Mouse (Mus musculus): Measurements from ENCODE around the gene Ccdc13. TPM values are rescaled to one million over a fixed set of nuclear protein-coding genes. Genes with fewer than 3 reads are reported as not detected.

The Ccdc13 gene
- total RNA-seq (2014; rRNA removed), result 3.7 and 5.6 TPM in 2 replicates
- 3.3 and 4.0 TPM in 2 replicates for polyA plus RNA-seq (2015; fragmentation: Nextera tagmentation; extraction: Ambion mirVana)

DNA sequence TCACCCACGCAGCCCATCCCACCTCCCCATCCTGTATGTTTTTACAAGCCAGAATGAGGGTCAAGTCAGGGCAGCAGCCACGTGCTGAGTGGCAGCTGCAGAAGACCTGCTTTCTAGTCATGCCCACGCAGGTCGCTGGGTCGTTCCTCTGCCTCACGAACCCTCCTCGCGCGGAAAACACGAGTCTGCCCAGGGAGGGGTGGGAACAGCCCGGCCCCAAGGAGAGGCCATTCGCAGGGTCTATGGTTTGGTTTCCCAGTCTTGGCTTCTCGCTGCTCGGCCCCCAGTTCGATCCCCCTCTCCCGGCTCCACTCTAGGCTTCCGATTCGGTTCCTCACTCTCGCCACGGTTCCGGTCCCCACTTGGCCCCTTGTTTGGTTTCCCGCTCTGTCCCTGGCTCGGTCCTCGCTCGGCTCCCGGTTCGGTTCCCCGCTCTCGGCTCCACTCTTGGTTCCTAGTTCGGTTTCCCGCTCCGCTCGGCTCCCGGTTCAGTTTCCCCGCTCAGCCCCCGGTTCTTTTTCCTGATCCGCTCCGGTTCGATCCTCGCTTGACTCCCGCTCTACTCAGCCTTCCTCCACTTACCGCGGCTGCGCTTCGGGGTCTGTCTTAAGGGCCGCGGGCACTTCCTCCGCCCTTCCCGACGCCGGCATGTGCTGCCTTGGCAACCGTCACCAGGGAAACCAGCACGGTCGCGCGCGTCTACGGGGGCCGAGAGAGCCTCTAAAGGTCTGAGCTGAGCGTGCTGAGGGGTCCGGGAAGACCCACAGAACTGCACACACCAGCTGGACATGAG, at the start of gene Ccdc13:
Ccdc13 (minus strand) TSS at position 633 of the 793 bp plus-strand sequence.
- H3K9ac ChIP-seq (replicated peaks; ENCODE audit: low read length), result peak within 1 kb of the TSS; percentile 51
- no peaks in the 10 kb centered on the region for H3K27me3 ChIP-seq (ENCODE audit: insufficient read depth, low read length)
- H3K4me3 ChIP-seq (ENCODE audit: low read length), result peak within 1 kb of the TSS; percentile 42
- peak; percentile 92 for ATAC-seq
- H3K27ac ChIP-seq, result no peak within 1 kb of the TSS
- peak within 1 kb of the TSS; percentile 64 for H3K4me2 ChIP-seq (ENCODE audit: low read depth, low read length)
- H3K4me1 ChIP-seq (ENCODE audit: insufficient read depth, low read length), result no peaks in the 10 kb centered on the region
- no peaks in the 10 kb centered on the region for H3K9me3 ChIP-seq (ENCODE audit: low read length)
- H3K36me3 ChIP-seq (ENCODE audit: insufficient read depth, low read length), result no peaks in the 10 kb centered on the region
- DNase-seq (ENCODE audit: low spot score), result peak; percentile 94
- WGBS, result 3% methylated on average over 61 of the region's 61 CpGs
- no peak for TF ChIP-seq CTCF (IDR thresholded peaks at IDR 0.05; ENCODE audit: low read depth)

DNA sequence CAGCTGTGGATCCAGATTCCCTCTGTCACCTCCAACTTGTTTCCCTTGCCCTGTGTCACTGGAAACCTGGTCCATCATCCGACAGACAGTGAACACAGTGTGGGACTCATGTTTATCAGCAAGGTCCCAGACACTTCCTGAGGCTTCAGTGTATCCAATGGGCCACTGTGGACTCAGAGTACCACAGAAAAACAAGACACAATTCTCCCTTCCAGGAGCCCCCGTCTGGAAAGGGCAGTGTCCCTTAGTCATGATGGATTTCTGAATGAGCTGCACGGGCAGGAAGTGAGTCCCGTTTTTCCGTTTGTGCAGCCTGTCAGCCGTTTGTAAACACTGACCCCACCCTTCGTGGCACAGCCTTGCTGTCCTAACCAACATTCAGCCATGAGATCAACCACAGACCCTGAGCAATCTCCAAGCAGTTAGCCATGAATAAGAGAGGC, 42.8 kb upstream of the Ccdc13 start:
- DNase-seq (ENCODE audit: low spot score), result no peak
- no peak for TF ChIP-seq CTCF (IDR thresholded peaks at IDR 0.05; ENCODE audit: low read depth)
- 73% methylated on average over 7 of the region's 7 CpGs for WGBS
- no peaks in the 10 kb centered on the region for H3K4me1 ChIP-seq (ENCODE audit: insufficient read depth, low read length)
- no peak overlapping the region for H3K9ac ChIP-seq (replicated peaks; ENCODE audit: low read length)
- H3K27me3 ChIP-seq (ENCODE audit: insufficient read depth, low read length), result no peaks in the 10 kb centered on the region
- H3K27ac ChIP-seq, result no peak overlapping the region
- ATAC-seq, result no peak
- H3K9me3 ChIP-seq (ENCODE audit: low read length), result no peaks in the 10 kb centered on the region
- no peak overlapping the region for H3K4me3 ChIP-seq (ENCODE audit: low read length)
- no peak overlapping the region for H3K4me2 ChIP-seq (ENCODE audit: low read depth, low read length)
- no peaks in the 10 kb centered on the region for H3K36me3 ChIP-seq (ENCODE audit: insufficient read depth, low read length)

DNA sequence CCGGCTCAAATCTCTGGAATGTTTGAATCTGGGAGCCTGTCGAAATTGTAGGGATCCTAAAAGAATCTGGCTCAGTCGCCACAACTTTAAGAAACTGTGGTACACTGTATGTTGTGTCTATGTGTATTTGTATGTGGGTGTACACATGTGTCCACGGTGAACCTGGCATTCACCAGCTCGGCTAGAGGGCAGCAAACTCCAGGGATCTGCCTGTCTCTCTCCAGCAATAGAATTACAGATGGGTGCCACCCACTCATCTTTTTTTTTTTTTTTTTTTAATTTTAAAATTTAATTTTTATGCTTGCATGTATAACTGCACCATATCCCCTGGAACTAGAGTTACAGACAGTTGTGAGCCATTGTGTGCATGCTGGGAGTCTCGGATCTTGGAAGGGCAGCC, 42.0 kb upstream of the Ccdc13 start:
- DNase-seq (ENCODE audit: low spot score), result no peak
- WGBS, result 71% methylated on average over 6 of the region's 6 CpGs
- H3K27ac ChIP-seq, result no peak overlapping the region
- H3K9me3 ChIP-seq (ENCODE audit: low read length), result no peaks in the 10 kb centered on the region
- no peak for TF ChIP-seq CTCF (IDR thresholded peaks at IDR 0.05; ENCODE audit: low read depth)
- H3K27me3 ChIP-seq (ENCODE audit: insufficient read depth, low read length), result no peaks in the 10 kb centered on the region
- H3K4me3 ChIP-seq (ENCODE audit: low read length), result no peak overlapping the region
- no peak overlapping the region for H3K9ac ChIP-seq (replicated peaks; ENCODE audit: low read length)
- H3K4me2 ChIP-seq (ENCODE audit: low read depth, low read length), result no peak overlapping the region
- no peaks in the 10 kb centered on the region for H3K4me1 ChIP-seq (ENCODE audit: insufficient read depth, low read length)
- no peak for ATAC-seq
- H3K36me3 ChIP-seq (ENCODE audit: insufficient read depth, low read length), result no peaks in the 10 kb centered on the region

GRCm38 (mm10) chr9:121880840-121881239, 41.6 kb upstream of the Ccdc13 start:
- TF ChIP-seq CTCF (IDR thresholded peaks at IDR 0.05; ENCODE audit: low read depth), result peak; percentile 77
- H3K4me2 ChIP-seq (ENCODE audit: low read depth, low read length), result no peak overlapping the region
- 19% methylated on average over 14 of the region's 14 CpGs for WGBS
- H3K4me3 ChIP-seq (ENCODE audit: low read length), result no peak overlapping the region
- ATAC-seq, result peak; percentile 68; the same call in 1 of the 2 replicates
- peak; percentile 81 for DNase-seq (ENCODE audit: low spot score)
- no peak overlapping the region for H3K9ac ChIP-seq (replicated peaks; ENCODE audit: low read length)
- no peaks in the 10 kb centered on the region for H3K9me3 ChIP-seq (ENCODE audit: low read length)
- no peaks in the 10 kb centered on the region for H3K27me3 ChIP-seq (ENCODE audit: insufficient read depth, low read length)
- no peak overlapping the region for H3K27ac ChIP-seq
- no peaks in the 10 kb centered on the region for H3K4me1 ChIP-seq (ENCODE audit: insufficient read depth, low read length)
- H3K36me3 ChIP-seq (ENCODE audit: insufficient read depth, low read length), result no peaks in the 10 kb centered on the region

GRCm38 (mm10) chr9:121877052-121877740, 37.9 kb upstream of the Ccdc13 start:
- 0 out of 2 replicates have a peak, but pooled peaks have one; percentile 35 for ATAC-seq
- Histone ChIP-seq H3K9me3 (ENCODE audit: low read length) (no peaks in the 10 kb centered on the region), H3K4me2 (ENCODE audit: low read depth, low read length) (no peak overlapping the region), H3K9ac (replicated peaks; ENCODE audit: low read length) (no peak overlapping the region), H3K4me3 (ENCODE audit: low read length) (no peak overlapping the region), H3K4me1 (ENCODE audit: insufficient read depth, low read length) (no peaks in the 10 kb centered on the region), H3K27ac (no peak overlapping the region), H3K27me3 (ENCODE audit: insufficient read depth, low read length) (no peaks in the 10 kb centered on the region), H3K36me3 (ENCODE audit: insufficient read depth, low read length) (no peaks in the 10 kb centered on the region)
- TF ChIP-seq CTCF (IDR thresholded peaks at IDR 0.05; ENCODE audit: low read depth), result peak; percentile 85
- DNase-seq (ENCODE audit: low spot score), result peak; percentile 76
- WGBS, result 14% methylated on average over 3 of the region's 3 CpGs

DNA sequence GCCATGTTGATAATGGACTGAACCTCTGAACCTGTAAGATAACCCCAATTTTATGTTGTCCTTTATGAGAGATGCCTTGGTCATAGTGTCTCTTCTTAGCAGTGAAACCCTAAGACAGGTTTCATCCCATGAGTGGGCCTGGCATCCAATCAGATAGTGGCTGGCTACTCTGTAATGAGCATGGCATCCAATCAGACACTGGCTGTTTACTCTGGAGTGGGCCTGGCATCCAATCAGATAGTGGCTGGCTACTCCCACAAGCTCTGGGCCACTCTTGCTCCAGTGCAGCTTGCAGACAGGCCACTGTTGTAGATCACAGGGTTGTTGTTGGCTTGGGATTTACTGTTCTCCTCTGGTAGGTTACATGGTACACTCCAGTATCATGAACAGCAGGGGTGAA, 34.3 kb upstream of the Ccdc13 start:
- no peak for DNase-seq (ENCODE audit: low spot score)
- no peaks in the 10 kb centered on the region for H3K27me3 ChIP-seq (ENCODE audit: insufficient read depth, low read length)

More for the DNA sequence above, 34.3 kb upstream of the Ccdc13 start:
- H3K9me3 ChIP-seq (ENCODE audit: low read length), result no peaks in the 10 kb centered on the region
- H3K36me3 ChIP-seq (ENCODE audit: insufficient read depth, low read length), result no peaks in the 10 kb centered on the region
- no peak for ATAC-seq
- no peak overlapping the region for H3K9ac ChIP-seq (replicated peaks; ENCODE audit: low read length)
- no peak overlapping the region for H3K4me3 ChIP-seq (ENCODE audit: low read length)
- TF ChIP-seq CTCF (IDR thresholded peaks at IDR 0.05; ENCODE audit: low read depth), result no peak
- H3K4me1 ChIP-seq (ENCODE audit: insufficient read depth, low read length), result no peaks in the 10 kb centered on the region
- H3K27ac ChIP-seq, result no peak overlapping the region
- no peak overlapping the region for H3K4me2 ChIP-seq (ENCODE audit: low read depth, low read length)
